Mouse (Mus musculus) neural tube, embryonic 13.5 days (tissue): Measurements from ENCODE around the gene Barx2. TPM values are rescaled to one million over a fixed set of nuclear protein-coding genes. Genes with fewer than 3 reads are reported as not detected.
A peak's percentile ranks its signal among the peaks of the same experiment; 100 is the strongest.
"Not testable (repeated sequence)": the region's sequence is repeated elsewhere in the genome, so short reads cannot be mapped to it uniquely, and the experiment has no call there.

Source experiments
- ATAC-seq: fragments of 200-750 bp; cut with Nextera tagmentation; 2 replicates; pipeline ENCODE4 v1.8.0; 2017; ENCODE audit warnings: low read depth, mild to moderate bottlenecking, moderate TSS enrichment, moderate library complexity
- H3K27ac ChIP-seq: fragments of 300-500 bp; sonication (generic); replicated peaks from 2 replicates; pipeline ENCODE4 v1.5.1; 2015; ENCODE audit warnings: moderate library complexity, mild to moderate bottlenecking, inconsistent platforms
- H3K27me3 ChIP-seq: fragments of 300-500 bp; sonication (generic); 2 replicates; pipeline ENCODE4 v1.6.1; 2015; ENCODE audit warnings: mild to moderate bottlenecking, inconsistent platforms
- H3K36me3 ChIP-seq: fragments of 300-500 bp; sonication (generic); 2 replicates; pipeline ENCODE4 v1.6.1; 2015; ENCODE audit warnings: mild to moderate bottlenecking, inconsistent platforms
- H3K4me1 ChIP-seq: fragments of 300-500 bp; sonication (generic); replicated peaks from 2 replicates; pipeline ENCODE4 v1.6.1; 2015; ENCODE audit warnings: inconsistent platforms
- H3K4me2 ChIP-seq: fragments of 300-500 bp; sonication (generic); 2 replicates; pipeline ENCODE4 v1.6.1; 2015; ENCODE audit warnings: inconsistent platforms, mild to moderate bottlenecking, moderate library complexity
- H3K4me3 ChIP-seq: fragments of 300-500 bp; sonication (generic); 2 replicates; pipeline ENCODE4 v1.5.1; 2015; ENCODE audit warnings: mild to moderate bottlenecking, inconsistent platforms
- H3K9ac ChIP-seq: fragments of 300-500 bp; sonication (generic); 2 replicates; pipeline ENCODE4 v1.6.1; 2015; ENCODE audit warnings: moderate library complexity, mild to moderate bottlenecking, inconsistent platforms
- H3K9me3 ChIP-seq: fragments of 300-500 bp; sonication (generic); 2 replicates; pipeline ENCODE4 v1.6.1; 2016; ENCODE audit warnings: inconsistent platforms
- WGBS: fragments of 180-500 bp; shearing (Covaris S2); methylation state at CpG from one replicate; pipeline ENCODE4 v1.1.7; 2015; 5-methylcytosine and 5-hydroxymethylcytosine counted together
- polyA plus RNA-seq: library from polyadenylated mRNA; unstranded; fragments of >200 nt; fragmentation: Nextera tagmentation; extraction: Ambion mirVana; gene quantifications from 2 replicates; pipeline ENCODE4 v1.2.1, GENCODE M21; 2015

The Barx2 gene
- not detected in 2 replicates for polyA plus RNA-seq

DNA sequence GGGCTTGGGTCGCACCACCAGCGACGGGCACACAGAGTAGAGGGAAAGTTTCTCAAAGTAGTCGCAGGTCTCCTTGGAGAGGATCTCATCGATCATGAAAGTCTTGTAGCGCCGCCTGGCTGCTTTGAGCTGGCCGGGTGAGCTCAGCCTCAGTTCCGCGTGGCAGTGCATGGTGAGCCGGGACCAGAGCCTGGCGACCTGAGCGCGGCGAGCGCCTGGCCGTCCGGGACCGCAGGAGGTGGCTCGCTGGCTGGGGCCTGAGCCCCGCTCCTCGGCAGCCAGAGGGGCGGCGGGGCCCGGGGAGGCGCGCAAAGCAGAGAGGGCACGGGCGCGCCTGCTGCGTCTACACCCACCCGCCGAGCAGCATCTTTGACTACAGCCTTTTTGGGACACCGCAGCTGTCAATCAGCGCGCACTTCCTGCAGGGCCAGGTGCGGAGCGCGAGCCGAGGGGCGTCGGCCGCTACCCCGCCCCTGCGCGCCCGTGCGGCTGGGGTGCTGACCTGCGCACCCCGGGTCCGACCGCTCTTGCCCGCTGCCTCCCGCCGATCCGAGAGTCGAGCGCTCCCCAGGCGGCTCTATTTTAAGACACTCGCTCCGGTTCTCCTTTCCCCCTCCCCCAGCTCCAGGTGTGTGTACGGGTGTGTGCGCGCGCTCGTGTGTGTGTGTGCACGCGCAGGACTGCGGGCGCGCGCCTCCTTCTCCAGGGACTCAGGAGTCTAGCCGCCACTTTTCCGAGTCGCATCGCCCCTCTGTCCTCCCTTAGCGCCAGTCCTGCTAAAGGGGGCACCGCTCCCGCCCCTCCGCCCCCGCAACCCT is at the start of gene Barx2:
Gene Barx2 (minus strand): TSS at position 542 of the 818 bp plus-strand sequence.
- peak; percentile 81 for ATAC-seq

DNA sequence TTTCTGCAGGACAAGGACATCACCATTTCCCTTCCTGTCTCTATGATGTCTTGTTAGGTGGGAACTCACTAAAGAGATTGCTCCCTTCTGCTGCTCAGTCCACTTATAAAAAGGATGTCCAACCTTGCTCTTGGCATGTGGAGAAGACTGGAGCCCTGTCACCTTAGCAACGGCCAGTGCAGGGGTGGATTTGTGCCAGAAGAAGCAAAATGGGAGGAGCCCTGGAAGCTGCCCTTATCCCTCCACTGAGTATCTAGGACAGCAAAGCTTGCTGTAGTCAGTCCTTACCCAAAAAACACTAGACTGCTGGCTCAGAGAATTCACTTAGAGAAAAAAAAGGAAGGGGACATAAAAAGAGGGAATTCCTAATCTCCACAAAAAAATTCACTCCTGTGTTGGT is 49.0 kb upstream of the Barx2 start:
- Histone ChIP-seq H3K4me2 (no peak overlapping the region), H3K27ac (no peak overlapping the region), H3K4me3 (no peak overlapping the region), H3K4me1 (no peaks in the 10 kb centered on the region; the same call in 1 of the 2 replicates), H3K9me3 (no peaks in the 10 kb centered on the region), H3K36me3 (no peaks in the 10 kb centered on the region), H3K27me3 (no peaks in the 10 kb centered on the region), H3K9ac (no peak overlapping the region)
- 55% methylated on average over 1 of the region's 1 CpGs for WGBS
- no peak for ATAC-seq

More for the DNA sequence above, at the start of gene Barx2:
- WGBS = under 1% methylated on average over 69 of the region's 81 CpGs
- H3K36me3 ChIP-seq = no peaks in the 10 kb centered on the region
- peak within 1 kb of the TSS; percentile 98 for H3K4me2 ChIP-seq
- peaks cover 94% of the 10 kb centered on the region for H3K27me3 ChIP-seq
- H3K4me1 ChIP-seq = peaks cover 29% of the 10 kb centered on the region
- peak within 1 kb of the TSS; percentile 66 for H3K9ac ChIP-seq
- peak within 1 kb of the TSS; percentile 59 for H3K4me3 ChIP-seq
- no peak within 1 kb of the TSS for H3K27ac ChIP-seq
- H3K9me3 ChIP-seq = no peaks in the 10 kb centered on the region

DNA sequence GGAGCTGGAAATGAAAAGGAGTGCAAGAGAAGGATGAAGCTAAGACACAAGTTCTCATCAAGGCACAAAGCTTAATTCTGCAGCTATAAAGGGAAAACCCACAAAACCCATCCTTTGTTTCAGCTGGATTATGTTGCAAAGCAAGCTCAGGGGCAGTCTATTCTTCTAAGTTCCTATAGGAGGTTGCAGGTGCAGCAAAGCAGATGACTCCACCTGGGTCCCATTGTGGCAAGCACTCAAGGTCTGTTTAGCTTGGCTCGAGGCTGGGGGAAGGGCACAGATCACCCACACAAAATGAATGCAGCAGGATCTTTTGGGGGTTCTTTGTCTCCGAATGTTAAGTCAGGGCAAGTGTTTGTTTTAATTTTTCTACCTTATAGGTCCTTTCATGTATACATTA is 47.2 kb upstream of the Barx2 start:
- no peak overlapping the region for H3K27ac ChIP-seq
- ATAC-seq = no peak
- no peaks in the 10 kb centered on the region for H3K9me3 ChIP-seq
- WGBS = 50% methylated on average over 2 of the region's 2 CpGs
- H3K36me3 ChIP-seq = no peaks in the 10 kb centered on the region
- H3K4me3 ChIP-seq = no peak overlapping the region
- H3K4me1 ChIP-seq = no peaks in the 10 kb centered on the region; the same call in 1 of the 2 replicates
- H3K9ac ChIP-seq = no peak overlapping the region
- H3K4me2 ChIP-seq = no peak overlapping the region
- no peaks in the 10 kb centered on the region for H3K27me3 ChIP-seq

DNA sequence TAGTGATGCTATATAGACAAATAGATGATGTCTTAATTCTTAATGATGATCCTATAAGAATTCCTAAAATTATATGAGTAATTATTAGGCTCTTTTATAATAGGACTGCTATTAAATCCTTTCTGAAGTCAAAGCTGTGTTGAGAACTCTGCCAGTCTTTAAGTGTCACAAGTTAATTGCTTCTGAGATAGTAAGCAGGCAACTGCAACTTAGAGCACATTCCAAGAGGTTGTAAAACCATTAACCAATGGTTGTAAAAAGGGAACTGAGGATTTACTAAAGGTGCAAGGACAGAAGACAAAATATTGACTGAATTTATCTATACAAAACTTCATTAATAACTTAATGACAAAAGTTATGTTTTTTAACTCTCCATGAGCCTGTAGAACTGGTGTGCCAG is 44.9 kb upstream of the Barx2 start:
- no peaks in the 10 kb centered on the region; the same call in 1 of the 2 replicates for H3K4me1 ChIP-seq
- H3K4me3 ChIP-seq = no peak overlapping the region
- H3K27ac ChIP-seq = no peak overlapping the region
- no peak overlapping the region for H3K9ac ChIP-seq
- H3K36me3 ChIP-seq = no peaks in the 10 kb centered on the region
- H3K4me2 ChIP-seq = no peak overlapping the region
- ATAC-seq = no peak
- no peaks in the 10 kb centered on the region for H3K27me3 ChIP-seq
- no peaks in the 10 kb centered on the region for H3K9me3 ChIP-seq

DNA sequence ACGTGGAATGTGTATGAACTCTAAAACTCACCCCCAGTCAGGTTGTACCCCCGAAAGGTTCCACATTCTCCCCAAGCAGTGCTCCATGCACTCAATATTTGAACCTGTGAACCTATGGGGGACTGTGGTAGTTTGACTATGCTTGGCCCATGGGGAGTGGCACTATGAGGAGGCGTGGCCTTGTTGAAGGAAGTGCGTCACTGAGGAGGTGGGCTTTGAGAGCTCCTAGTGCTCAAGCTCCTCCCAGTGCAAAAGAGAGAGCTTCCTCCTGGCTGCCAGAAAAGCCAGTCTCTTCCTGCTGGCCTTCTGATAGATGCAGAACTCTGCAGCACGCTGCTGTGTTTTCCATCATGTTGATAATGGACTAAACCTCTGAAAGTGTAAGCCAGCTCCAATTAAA is 37.2 kb upstream of the Barx2 start:
- no peak overlapping the region for H3K27ac ChIP-seq
- H3K27me3 ChIP-seq = no peaks in the 10 kb centered on the region
- H3K36me3 ChIP-seq = no peaks in the 10 kb centered on the region
- WGBS = 91% methylated on average over 5 of the region's 5 CpGs
- H3K9me3 ChIP-seq = no peaks in the 10 kb centered on the region
- no peak overlapping the region for H3K9ac ChIP-seq
- H3K4me3 ChIP-seq = no peak overlapping the region
- H3K4me1 ChIP-seq = no peaks in the 10 kb centered on the region
- ATAC-seq = no peak
- no peak overlapping the region for H3K4me2 ChIP-seq

- 89% methylated on average over 5 of the region's 5 CpGs for WGBS
- no peak overlapping the region for H3K4me3 ChIP-seq
- H3K4me1 ChIP-seq = no peaks in the 10 kb centered on the region
- no peak overlapping the region for H3K4me2 ChIP-seq
- H3K27me3 ChIP-seq = no peaks in the 10 kb centered on the region
- H3K9me3 ChIP-seq = 0 out of 2 replicates have a peak, but pooled peaks cover 1% of the 10 kb centered on the region
- H3K27ac ChIP-seq = no peak overlapping the region
- no peak for ATAC-seq
- no peak overlapping the region for H3K9ac ChIP-seq
- H3K36me3 ChIP-seq = no peaks in the 10 kb centered on the region
These were observed 35.8 kb upstream of the Barx2 start for GRCm38 (mm10) chr9:31949031-31949430.

DNA sequence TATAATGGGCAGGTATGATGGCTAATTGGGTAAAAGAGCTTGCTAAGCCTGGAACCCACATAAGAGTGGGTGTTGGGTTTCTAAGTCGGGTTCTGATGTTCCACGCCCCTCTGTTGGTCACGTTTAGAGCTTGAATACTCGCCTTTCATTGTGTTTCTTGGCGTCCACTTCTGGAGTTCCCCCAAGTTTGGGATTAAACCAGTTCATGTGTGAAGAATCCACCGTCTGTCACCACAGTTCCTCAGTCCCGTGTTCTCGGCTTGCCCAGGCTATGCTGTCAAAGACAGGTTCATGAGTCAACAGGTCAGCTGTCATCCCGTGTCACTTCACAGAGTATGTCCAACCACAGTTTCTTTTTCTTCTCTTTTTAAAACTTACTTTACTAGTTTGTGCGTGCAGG is 33.8 kb upstream of the Barx2 start:
- Histone ChIP-seq H3K9me3 (peaks cover 5% of the 10 kb centered on the region; the same call in 1 of the 2 replicates), H3K27me3 (no peaks in the 10 kb centered on the region), H3K4me3 (no peak overlapping the region), H3K4me1 (no peaks in the 10 kb centered on the region), H3K4me2 (no peak overlapping the region), H3K36me3 (no peaks in the 10 kb centered on the region), H3K27ac (no peak overlapping the region), H3K9ac (no peak overlapping the region)
- WGBS = 88% methylated on average over 10 of the region's 10 CpGs
- ATAC-seq = no peak

DNA sequence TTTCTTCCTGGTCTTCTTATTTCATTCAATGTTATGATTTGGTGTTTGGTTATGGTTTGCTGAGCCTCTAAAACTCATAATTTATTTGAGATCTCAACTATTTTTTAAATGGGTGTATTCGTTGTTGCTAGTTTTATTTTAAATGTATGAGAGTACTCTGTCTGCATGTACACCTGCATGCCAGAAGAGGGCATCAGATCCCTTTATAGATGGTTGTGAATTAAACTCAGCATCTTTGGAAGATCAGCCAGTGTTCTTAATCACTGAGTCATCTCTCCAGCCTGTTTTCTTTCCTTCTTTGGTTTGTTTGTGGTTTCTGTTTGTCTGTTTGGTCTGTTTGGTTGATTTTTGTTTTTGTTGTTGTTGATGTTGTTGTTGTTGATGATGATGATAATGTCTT is 29.1 kb upstream of the Barx2 start:
- no peak for ATAC-seq
- Histone ChIP-seq H3K9me3 (peaks cover 5% of the 10 kb centered on the region; the same call in 1 of the 2 replicates), H3K36me3 (no peaks in the 10 kb centered on the region), H3K4me2 (no peak overlapping the region), H3K9ac (no peak overlapping the region), H3K4me1 (no peaks in the 10 kb centered on the region), H3K27me3 (no peaks in the 10 kb centered on the region), H3K4me3 (no peak overlapping the region), H3K27ac (no peak overlapping the region)
- WGBS = 53% methylated on average over 1 of the region's 1 CpGs

DNA sequence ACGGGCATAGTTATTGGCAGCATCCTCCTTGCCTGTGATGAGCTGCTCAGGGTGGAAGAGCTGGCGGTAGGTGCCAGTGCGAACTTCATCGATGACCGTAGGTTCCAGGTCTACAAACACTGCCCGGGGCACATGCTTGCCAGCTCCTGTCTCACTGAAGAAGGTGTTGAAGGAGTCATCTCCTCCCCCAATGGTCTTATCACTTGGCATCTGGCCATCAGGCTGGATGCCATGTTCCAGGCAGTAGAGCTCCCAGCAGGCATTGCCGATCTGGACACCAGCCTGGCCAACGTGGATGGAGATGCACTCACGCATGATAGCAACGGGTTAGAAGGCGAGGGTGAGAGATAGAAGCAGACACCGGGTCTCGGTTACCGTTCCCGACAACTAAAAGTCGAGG is 23.2 kb upstream of the Barx2 start:
- H3K4me2 ChIP-seq, H3K9me3 ChIP-seq, H3K9ac ChIP-seq, H3K4me3 ChIP-seq, H3K36me3 ChIP-seq, H3K27ac ChIP-seq, H3K27me3 ChIP-seq, ATAC-seq, H3K4me1 ChIP-seq: not testable (repeated sequence)
- WGBS = 92% methylated on average over 13 of the region's 16 CpGs

GRCm38 (mm10) chr9:31931691-31932090 is 18.4 kb upstream of the Barx2 start:
- Histone ChIP-seq H3K4me3 (no peak overlapping the region), H3K9me3 (no peaks in the 10 kb centered on the region), H3K27me3 (no peaks in the 10 kb centered on the region), H3K4me2 (no peak overlapping the region), H3K9ac (no peak overlapping the region), H3K36me3 (no peaks in the 10 kb centered on the region), H3K4me1 (no peaks in the 10 kb centered on the region), H3K27ac (no peak overlapping the region)
- no peak for ATAC-seq
- whole genome bisulfite sequencing = 58% methylated on average over 5 of the region's 5 CpGs

GRCm38 (mm10) chr9:31931255-31931654 is 18.0 kb upstream of the Barx2 start:
- Histone ChIP-seq H3K27me3 (no peaks in the 10 kb centered on the region), H3K9ac (no peak overlapping the region), H3K9me3 (no peaks in the 10 kb centered on the region), H3K27ac (no peak overlapping the region), H3K4me3 (no peak overlapping the region), H3K4me2 (no peak overlapping the region), H3K36me3 (no peaks in the 10 kb centered on the region), H3K4me1 (peaks cover under 1% of the 10 kb centered on the region; the same call in 1 of the 2 replicates)
- 51% methylated on average over 3 of the region's 3 CpGs for WGBS
- no peak for ATAC-seq

DNA sequence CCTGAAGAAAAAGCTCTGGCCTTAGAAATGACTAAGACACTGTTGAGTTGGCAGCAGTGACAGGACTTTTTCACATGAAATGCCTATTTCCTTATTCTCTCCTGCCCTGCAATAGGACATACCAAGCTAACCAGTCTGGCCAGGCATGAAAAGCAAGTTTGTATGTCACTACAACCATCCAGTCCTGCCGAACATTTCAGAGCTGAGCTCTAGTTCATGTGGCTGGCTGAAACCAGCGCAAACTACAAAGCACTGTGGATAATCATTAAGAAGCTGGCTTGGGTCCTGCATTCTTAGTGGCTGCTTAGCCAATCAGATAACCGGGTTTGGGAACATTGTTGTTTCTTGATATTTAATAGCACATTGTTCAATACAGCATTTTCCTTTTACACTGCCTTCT is 13.5 kb upstream of the Barx2 start:
- Histone ChIP-seq H3K27ac (no peak overlapping the region), H3K27me3 (peaks cover 2% of the 10 kb centered on the region; the same call in 1 of the 2 replicates), H3K36me3 (no peaks in the 10 kb centered on the region), H3K4me2 (no peak overlapping the region), H3K9me3 (no peaks in the 10 kb centered on the region), H3K4me1 (peaks cover 4% of the 10 kb centered on the region; the same call in 1 of the 2 replicates), H3K4me3 (no peak overlapping the region), H3K9ac (no peak overlapping the region)
- WGBS = 69% methylated on average over 3 of the region's 3 CpGs
- ATAC-seq = no peak
